Comparison of ENCODE assay signal across 9 mouse cellular contexts in the genomic region with DNA sequence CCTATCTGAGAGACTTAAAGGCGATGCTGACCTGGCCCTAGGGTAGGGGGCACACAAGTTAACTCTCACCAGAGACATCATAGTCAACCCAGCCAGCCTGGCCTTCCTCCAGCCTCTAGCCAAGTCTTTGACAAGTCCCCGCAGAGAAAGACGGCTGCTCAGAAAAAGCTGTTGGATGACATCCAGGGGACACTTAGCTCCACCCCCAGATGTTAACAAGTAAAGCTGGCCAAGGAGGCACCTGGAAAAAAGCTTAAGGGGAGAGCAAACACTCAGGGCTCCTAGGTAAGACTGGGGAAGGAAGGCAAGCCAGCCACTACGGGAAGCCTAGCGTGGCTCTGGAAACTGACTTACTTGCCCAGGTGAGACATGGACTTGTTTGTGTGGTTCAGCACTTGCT. TPM values are rescaled to one million over a fixed set of nuclear protein-coding genes. Genes with fewer than 3 reads are reported as not detected.
DNase-seq lines count a peak whose midpoint lies in the region; ATAC-seq lines count a peak whose summit lies in the region.
"Had no signal": no experiment of that assay in that cellular context is flagged by ENCODE, and none has a peak within 500 bp of the region (broad histone marks: within the 10 kb centered on the region; RNA-seq: fewer than 3 reads in every experiment).

No protein-coding gene starts in this region.

- no peak for ATAC-seq in kidney, embryonic 16.5 days (ENCODE audit: low FRiP score, low TSS enrichment)
- no peak for ATAC-seq in kidney, embryonic 15.5 days (replicated peaks; ENCODE audit: low FRiP score)
- no peak for ATAC-seq in forebrain, embryonic 12.5 days (ENCODE audit: low FRiP score)

- H3K36me3 ChIP-seq in kidney, embryonic 16.5 days (ENCODE audit: insufficient read depth, low read length) = peaks cover 10% of the 10 kb centered on the region
- peaks cover 44% of the 10 kb centered on the region for H3K36me3 ChIP-seq in kidney, embryonic 15.5 days
- H3K36me3 ChIP-seq in forebrain, embryonic 12.5 days (replicated peaks) = peaks cover 15% of the 10 kb centered on the region

- DNase-seq in kidney, adult 18-20 months = peak; percentile 88
- peak; percentile 55 for DNase-seq in gastrocnemius, postnatal 14 days
- peak; percentile 93 for DNase-seq in lung, postnatal 36 days
- DNase-seq in spleen, postnatal 4 days (ENCODE audit: low spot score in 2 of 2) = no peak
- no peak for DNase-seq in left cerebral cortex, adult 9 months (ENCODE audit: low spot score in 2 of 2)

- H3K4me1 ChIP-seq in kidney, embryonic 16.5 days (ENCODE audit: insufficient read depth, low read length) = peaks cover 27% of the 10 kb centered on the region
- H3K4me1 ChIP-seq in kidney, embryonic 15.5 days = peaks cover 34% of the 10 kb centered on the region
- H3K4me1 ChIP-seq in forebrain, embryonic 12.5 days = peaks cover 16% of the 10 kb centered on the region

- 45% methylated on average over 5 of the region's 5 CpGs for WGBS in kidney, embryonic 16.5 days
- WGBS in kidney, embryonic 15.5 days = 54% methylated on average over 5 of the region's 5 CpGs
- WGBS in forebrain, embryonic 12.5 days = 69% methylated on average over 5 of the region's 5 CpGs

- H3K4me3 ChIP-seq in kidney, embryonic 16.5 days (ENCODE audit: low read length) = no peak overlapping the region
- no peak overlapping the region for H3K4me3 ChIP-seq in kidney, embryonic 15.5 days (replicated peaks)
- H3K4me3 ChIP-seq in forebrain, embryonic 12.5 days (replicated peaks) = no peak overlapping the region
- H3K4me3 ChIP-seq: erythroblast, embryonic 14.5 days had no signal

- H3K4me2 ChIP-seq in kidney, embryonic 16.5 days (replicated peaks; ENCODE audit: low read depth, low read length) = no peak overlapping the region
- no peak overlapping the region for H3K4me2 ChIP-seq in kidney, embryonic 15.5 days
- no peak overlapping the region for H3K4me2 ChIP-seq in forebrain, embryonic 12.5 days

- no peak overlapping the region for H3K27ac ChIP-seq in kidney, embryonic 16.5 days (ENCODE audit: low read length)
- H3K27ac ChIP-seq in kidney, embryonic 15.5 days = 0 out of 2 replicates have a peak overlapping the region, but pooled peaks have one; percentile 22
- no peak overlapping the region for H3K27ac ChIP-seq in forebrain, embryonic 12.5 days

- no peaks in the 10 kb centered on the region for H3K9me3 ChIP-seq in kidney, embryonic 16.5 days (ENCODE audit: low read length)
- H3K9me3 ChIP-seq in kidney, embryonic 15.5 days (replicated peaks) = no peaks in the 10 kb centered on the region
- H3K9me3 ChIP-seq in forebrain, embryonic 12.5 days = no peaks in the 10 kb centered on the region

- intact Hi-C loops in gastrocnemius, postnatal 14 days (cut with DNase I; ENCODE audit: low total_unique reads) = no loop called here

- H3K27me3 ChIP-seq in kidney, embryonic 16.5 days (ENCODE audit: insufficient read depth, low read length) = no peaks in the 10 kb centered on the region
- H3K27me3 ChIP-seq in kidney, embryonic 15.5 days = no peaks in the 10 kb centered on the region
- H3K27me3 ChIP-seq in forebrain, embryonic 12.5 days = no peaks in the 10 kb centered on the region

- no peak overlapping the region for H3K9ac ChIP-seq in kidney, embryonic 16.5 days (replicated peaks; ENCODE audit: low read length)
- no peak overlapping the region for H3K9ac ChIP-seq in kidney, embryonic 15.5 days
- H3K9ac ChIP-seq in forebrain, embryonic 12.5 days = no peak overlapping the region

RNA-seq across cellular contexts. Expression of a gene that starts 4.7 kb away (rescaled TPM):
- 121 and 123 TPM in 2 replicates for polyA plus RNA-seq in kidney, embryonic 16.5 days (2015; fragmentation: Nextera tagmentation; extraction: Ambion mirVana)
- 10 to 100 TPM; 66.9 to 77.6 TPM for total RNA-seq in gastrocnemius, postnatal 14 days (2021)
- 121 and 131 TPM in 2 replicates for polyA plus RNA-seq in kidney, embryonic 15.5 days (2015; fragmentation: Nextera tagmentation; extraction: Ambion mirVana)
- 123 and 129 TPM in 2 replicates for polyA plus RNA-seq in forebrain, embryonic 12.5 days (2016; fragmentation: Nextera tagmentation; extraction: Ambion mirVana)

RNA-seq across cellular contexts. Expression of a gene that starts 4.7 kb away (rescaled TPM):
- 231 and 251 TPM in 2 replicates for polyA plus RNA-seq in kidney, embryonic 16.5 days (2015; fragmentation: Nextera tagmentation; extraction: Ambion mirVana)
- total RNA-seq in gastrocnemius, postnatal 14 days (2021) = 10 to 100 TPM; 18.9 to 21.7 TPM
- polyA plus RNA-seq in kidney, embryonic 15.5 days (2015; fragmentation: Nextera tagmentation; extraction: Ambion mirVana) = 202 and 204 TPM in 2 replicates
- polyA plus RNA-seq in forebrain, embryonic 12.5 days (2016; fragmentation: Nextera tagmentation; extraction: Ambion mirVana) = 158 and 163 TPM in 2 replicates

RNA-seq across cellular contexts. Expression of a gene that starts 12.0 kb away (rescaled TPM):
- 0.81 TPM in 2 replicates for polyA plus RNA-seq in kidney, embryonic 16.5 days (2015; fragmentation: Nextera tagmentation; extraction: Ambion mirVana)
- total RNA-seq in gastrocnemius, postnatal 14 days (2021) = 1 to 10 TPM; 6.9 to 7.5 TPM
- polyA plus RNA-seq in kidney, embryonic 15.5 days (2015; fragmentation: Nextera tagmentation; extraction: Ambion mirVana) = 0.47 and 0.50 TPM in 2 replicates
- polyA plus RNA-seq in forebrain, embryonic 12.5 days (2016; fragmentation: Nextera tagmentation; extraction: Ambion mirVana) = 0.27 and 0.42 TPM in 2 replicates
- polyA plus RNA-seq: erythroblast, embryonic 14.5 days had no signal

RNA-seq across cellular contexts. Expression of a gene that starts 26.7 kb away (rescaled TPM):
- polyA plus RNA-seq in kidney, embryonic 16.5 days (2015; fragmentation: Nextera tagmentation; extraction: Ambion mirVana) = 21.5 and 22.4 TPM in 2 replicates
- total RNA-seq in gastrocnemius, postnatal 14 days (2021) = 1 to 10 TPM; 8.3 to 8.8 TPM
- polyA plus RNA-seq in kidney, embryonic 15.5 days (2015; fragmentation: Nextera tagmentation; extraction: Ambion mirVana) = 17.7 and 18.2 TPM in 2 replicates
- 19.0 and 19.2 TPM in 2 replicates for polyA plus RNA-seq in forebrain, embryonic 12.5 days (2016; fragmentation: Nextera tagmentation; extraction: Ambion mirVana)

RNA-seq across cellular contexts. Expression of a gene that starts 27.1 kb away (rescaled TPM):
- polyA plus RNA-seq in kidney, embryonic 16.5 days (2015; fragmentation: Nextera tagmentation; extraction: Ambion mirVana) = 2.4 and 2.6 TPM in 2 replicates
- 1 to 10 TPM; 1.3 to 1.7 TPM for total RNA-seq in gastrocnemius, postnatal 14 days (2021)
- 1.5 and 1.7 TPM in 2 replicates for polyA plus RNA-seq in kidney, embryonic 15.5 days (2015; fragmentation: Nextera tagmentation; extraction: Ambion mirVana)
- 1.1 and 1.2 TPM in 2 replicates for polyA plus RNA-seq in forebrain, embryonic 12.5 days (2016; fragmentation: Nextera tagmentation; extraction: Ambion mirVana)

Comparison
In these comparisons a context has a peak if more than half of its experiments do, and no peak if none do; other contexts are left out.
1. DNase-seq: peak in kidney, adult 18-20 months (single experiment), gastrocnemius, postnatal 14 days (single experiment) and lung, postnatal 36 days (single experiment); none in spleen, postnatal 4 days (0 of 2) and left cerebral cortex, adult 9 months (0 of 2).